Mouse (Mus musculus): ENCODE results near the gene Pitx3. TPM values are rescaled to one million over a fixed set of nuclear protein-coding genes. Genes with fewer than 3 reads are reported as not detected.
A peak's percentile ranks its signal among the peaks of the same experiment; 100 is the strongest.

The Pitx3 gene
- polyA plus RNA-seq, 1 experiment from 2014 or later = 0.13 TPM

GRCm38 (mm10) chr19:46086337-46086736, 61.8 kb downstream of the Pitx3 start:
- no peak overlapping the region for H3K4me3 ChIP-seq (ENCODE audit: low read depth, low read length)
- H3K27me3 ChIP-seq (ENCODE audit: control insufficient read depth, insufficient read depth, low read length) = no peaks in the 10 kb centered on the region
- TF ChIP-seq CTCF (IDR thresholded peaks at IDR 0.05; ENCODE audit: low read depth) (peak; percentile 82), EP300 (optimal IDR thresholded peaks at IDR 0.05) (no peak)
- H3K9me3 ChIP-seq (ENCODE audit: control insufficient read depth, low read length) = no peaks in the 10 kb centered on the region
- H3K4me2 ChIP-seq (replicated peaks; ENCODE audit: low read depth) = no peak overlapping the region
- no peaks in the 10 kb centered on the region for H3K4me1 ChIP-seq (replicated peaks; ENCODE audit: control insufficient read depth, insufficient read depth)
- DNase-seq (ENCODE audit: low spot score) = peak; percentile 65
- no peak overlapping the region for H3K27ac ChIP-seq (replicated peaks)
- 53% methylated on average over 3 of the region's 3 CpGs for WGBS
- peaks cover 30% of the 10 kb centered on the region for H3K36me3 ChIP-seq (ENCODE audit: control insufficient read depth, insufficient read depth, low read length)
- H3K9ac ChIP-seq (ENCODE audit: low read length) = no peak overlapping the region
- ATAC-seq (ENCODE audit: low FRiP score, low TSS enrichment) = 0 out of 2 replicates have a peak, but pooled peaks have one; percentile 49

Other genes starting within 250 kb of the Pitx3 start
- gene Armh3, start 149.8 kb downstream of the Pitx3 start, polyA plus RNA-seq (2015; fragmentation: Nextera tagmentation; extraction: Ambion mirVana) = 7.5 and 8.2 TPM in 2 replicates
- gene Hps6, start 144.8 kb downstream of the Pitx3 start, polyA plus RNA-seq (2015; fragmentation: Nextera tagmentation; extraction: Ambion mirVana) = 4.9 and 5.1 TPM in 2 replicates
- 8.6 and 10.7 TPM in 2 replicates for gene Pprc1, start 103.4 kb downstream of the Pitx3 start, polyA plus RNA-seq (2015; fragmentation: Nextera tagmentation; extraction: Ambion mirVana)
- gene Ldb1, start 103.1 kb downstream of the Pitx3 start, polyA plus RNA-seq (2015; fragmentation: Nextera tagmentation; extraction: Ambion mirVana) = 50.1 and 54.9 TPM in 2 replicates
- 36.1 and 36.5 TPM in 2 replicates for gene Nolc1, start 72.5 kb downstream of the Pitx3 start, polyA plus RNA-seq (2015; fragmentation: Nextera tagmentation; extraction: Ambion mirVana)
- gene Elovl3, start 16.4 kb downstream of the Pitx3 start, polyA plus RNA-seq (2015; fragmentation: Nextera tagmentation; extraction: Ambion mirVana) = 0.05 TPM in 1 of 2 replicates, not detected in the other
- 21.2 and 29.0 TPM in 2 replicates for gene Gbf1, start 4.2 kb upstream of the Pitx3 start, polyA plus RNA-seq (2015; fragmentation: Nextera tagmentation; extraction: Ambion mirVana)
- 11.4 and 11.6 TPM in 2 replicates for gene Nfkb2, start 156.0 kb upstream of the Pitx3 start, polyA plus RNA-seq (2015; fragmentation: Nextera tagmentation; extraction: Ambion mirVana)
- 44.9 and 59.2 TPM in 2 replicates for gene Psd, start 178.8 kb upstream of the Pitx3 start, polyA plus RNA-seq (2015; fragmentation: Nextera tagmentation; extraction: Ambion mirVana)
- gene Fbxl15, start 179.9 kb upstream of the Pitx3 start, polyA plus RNA-seq (2015; fragmentation: Nextera tagmentation; extraction: Ambion mirVana) = 13.2 and 14.8 TPM in 2 replicates
- gene Cuedc2, start 190.4 kb upstream of the Pitx3 start, polyA plus RNA-seq (2015; fragmentation: Nextera tagmentation; extraction: Ambion mirVana) = 75.3 and 77.5 TPM in 2 replicates
- gene Mfsd13a, start 192.8 kb upstream of the Pitx3 start, polyA plus RNA-seq (2015; fragmentation: Nextera tagmentation; extraction: Ambion mirVana) = 5.3 and 7.7 TPM in 2 replicates
- 1.6 and 1.7 TPM in 2 replicates for gene 2310034G01Rik, start 202.0 kb upstream of the Pitx3 start, polyA plus RNA-seq (2015; fragmentation: Nextera tagmentation; extraction: Ambion mirVana)
- 90.1 and 94.7 TPM in 2 replicates for gene Actr1a, start 247.4 kb upstream of the Pitx3 start, polyA plus RNA-seq (2015; fragmentation: Nextera tagmentation; extraction: Ambion mirVana)
- gene Sufu, start 248.6 kb upstream of the Pitx3 start, polyA plus RNA-seq (2015; fragmentation: Nextera tagmentation; extraction: Ambion mirVana) = 9.5 and 9.9 TPM in 2 replicates

Data from stomach, postnatal 0 days (tissue).